Mouse (Mus musculus): ENCODE data around the gene 9430015G10Rik. TPM values are rescaled to one million over a fixed set of nuclear protein-coding genes. Genes with fewer than 3 reads are reported as not detected.
A peak's percentile ranks its signal among the peaks of the same experiment; 100 is the strongest.

Gene 9430015G10Rik
- polyA plus RNA-seq (2015; fragmentation: Nextera tagmentation; extraction: Ambion mirVana) = 11.8 and 13.8 TPM in 2 replicates

- peaks cover 37% of the 10 kb centered on the region for H3K4me1 ChIP-seq (replicated peaks)
- peaks cover 7% of the 10 kb centered on the region; the same call in 1 of the 2 replicates for H3K36me3 ChIP-seq
- H3K4me2 ChIP-seq = peak within 1 kb of the TSS; percentile 74
- H3K27me3 ChIP-seq = no peaks in the 10 kb centered on the region
- peak within 1 kb of the TSS; percentile 91 for H3K27ac ChIP-seq
- no peaks in the 10 kb centered on the region for H3K9me3 ChIP-seq (replicated peaks)
- ATAC-seq (ENCODE audit: low read depth) (peak; percentile 98), DNase-seq (peak; percentile 98)
- peak within 1 kb of the TSS; percentile 77 for H3K4me3 ChIP-seq (replicated peaks)
- H3K9ac ChIP-seq = peak within 1 kb of the TSS; percentile 91
- under 1% methylated on average over 60 of the region's 60 CpGs for WGBS (ENCODE audit: insufficient replicate concordance)
These were observed at the start of gene 9430015G10Rik for GRCm38 (mm10) chr4:156109570-156110331. Gene 9430015G10Rik, plus strand, starts transcription at chr4:156109982.

- Histone ChIP-seq H3K27ac (no peak overlapping the region), H3K9ac (no peak overlapping the region), H3K36me3 (no peaks in the 10 kb centered on the region), H3K4me3 (replicated peaks) (no peak overlapping the region), H3K4me1 (replicated peaks) (peaks cover 4% of the 10 kb centered on the region; the same call in 1 of the 2 replicates), H3K9me3 (replicated peaks) (no peaks in the 10 kb centered on the region), H3K27me3 (no peaks in the 10 kb centered on the region), H3K4me2 (no peak overlapping the region)
- WGBS (ENCODE audit: insufficient replicate concordance) = 43% methylated on average over 4 of the region's 4 CpGs
- ATAC-seq (ENCODE audit: low read depth) (no peak), DNase-seq (no peak)
These were observed 45.8 kb upstream of the 9430015G10Rik start for GRCm38 (mm10) chr4:156063861-156064509.

GRCm38 (mm10) chr4:156064510-156064897 is 45.3 kb upstream of the 9430015G10Rik start:
- H3K9ac ChIP-seq = no peak overlapping the region
- no peak for ATAC-seq (ENCODE audit: low read depth)
- no peak overlapping the region for H3K4me2 ChIP-seq
- WGBS (ENCODE audit: insufficient replicate concordance) = 68% methylated on average over 9 of the region's 9 CpGs
- no peaks in the 10 kb centered on the region for H3K36me3 ChIP-seq
- H3K27ac ChIP-seq = no peak overlapping the region
- no peak for DNase-seq
- H3K4me1 ChIP-seq (replicated peaks) = peaks cover 4% of the 10 kb centered on the region; the same call in 1 of the 2 replicates
- no peaks in the 10 kb centered on the region for H3K27me3 ChIP-seq
- H3K4me3 ChIP-seq (replicated peaks) = no peak overlapping the region
- no peaks in the 10 kb centered on the region for H3K9me3 ChIP-seq (replicated peaks)

- H3K4me2 ChIP-seq = no peak overlapping the region
- DNase-seq (no peak), ATAC-seq (ENCODE audit: low read depth) (no peak)
- no peaks in the 10 kb centered on the region for H3K27me3 ChIP-seq
- no peaks in the 10 kb centered on the region for H3K36me3 ChIP-seq
- WGBS (ENCODE audit: insufficient replicate concordance) = 68% methylated on average over 10 of the region's 10 CpGs
- H3K4me1 ChIP-seq (replicated peaks) = no peaks in the 10 kb centered on the region
- no peak overlapping the region for H3K4me3 ChIP-seq (replicated peaks)
- H3K9me3 ChIP-seq (replicated peaks) = no peaks in the 10 kb centered on the region
- H3K27ac ChIP-seq = no peak overlapping the region
- H3K9ac ChIP-seq = no peak overlapping the region
These were observed 44.5 kb upstream of the 9430015G10Rik start for GRCm38 (mm10) chr4:156065156-156065894.

GRCm38 (mm10) chr4:156067256-156067949 is 42.4 kb upstream of the 9430015G10Rik start:
- Histone ChIP-seq H3K4me2 (no peak overlapping the region), H3K27me3 (no peaks in the 10 kb centered on the region), H3K36me3 (no peaks in the 10 kb centered on the region), H3K4me1 (replicated peaks) (no peaks in the 10 kb centered on the region), H3K9ac (no peak overlapping the region), H3K27ac (no peak overlapping the region), H3K4me3 (replicated peaks) (no peak overlapping the region), H3K9me3 (replicated peaks) (no peaks in the 10 kb centered on the region)
- DNase-seq (no peak), ATAC-seq (ENCODE audit: low read depth) (no peak)
- 32% methylated on average over 5 of the region's 5 CpGs for whole genome bisulfite sequencing (ENCODE audit: insufficient replicate concordance)

GRCm38 (mm10) chr4:156069701-156070100 is 40.1 kb upstream of the 9430015G10Rik start:
- no peaks in the 10 kb centered on the region for H3K36me3 ChIP-seq
- no peak overlapping the region for H3K4me2 ChIP-seq
- H3K9me3 ChIP-seq (replicated peaks) = no peaks in the 10 kb centered on the region
- ATAC-seq (ENCODE audit: low read depth) (no peak), DNase-seq (no peak)
- WGBS (ENCODE audit: insufficient replicate concordance) = 92% methylated on average over 8 of the region's 8 CpGs
- no peak overlapping the region for H3K27ac ChIP-seq
- H3K4me1 ChIP-seq (replicated peaks) = no peaks in the 10 kb centered on the region
- H3K27me3 ChIP-seq = no peaks in the 10 kb centered on the region
- H3K9ac ChIP-seq = no peak overlapping the region
- H3K4me3 ChIP-seq (replicated peaks) = no peak overlapping the region

GRCm38 (mm10) chr4:156070276-156070675 is 39.5 kb upstream of the 9430015G10Rik start:
- no peak overlapping the region for H3K27ac ChIP-seq
- H3K4me3 ChIP-seq (replicated peaks) = no peak overlapping the region
- no peaks in the 10 kb centered on the region for H3K27me3 ChIP-seq
- ATAC-seq (ENCODE audit: low read depth) = no peak
- no peak overlapping the region for H3K9ac ChIP-seq
- no peaks in the 10 kb centered on the region for H3K36me3 ChIP-seq
- no peaks in the 10 kb centered on the region for H3K4me1 ChIP-seq (replicated peaks)
- H3K4me2 ChIP-seq = no peak overlapping the region
- DNase-seq = no peak
- WGBS (ENCODE audit: insufficient replicate concordance) = 46% methylated on average over 6 of the region's 6 CpGs
- no peaks in the 10 kb centered on the region for H3K9me3 ChIP-seq (replicated peaks)

- no peak for ATAC-seq (ENCODE audit: low read depth)
These were observed 39.1 kb upstream of the 9430015G10Rik start for GRCm38 (mm10) chr4:156070716-156071115.

DNA sequence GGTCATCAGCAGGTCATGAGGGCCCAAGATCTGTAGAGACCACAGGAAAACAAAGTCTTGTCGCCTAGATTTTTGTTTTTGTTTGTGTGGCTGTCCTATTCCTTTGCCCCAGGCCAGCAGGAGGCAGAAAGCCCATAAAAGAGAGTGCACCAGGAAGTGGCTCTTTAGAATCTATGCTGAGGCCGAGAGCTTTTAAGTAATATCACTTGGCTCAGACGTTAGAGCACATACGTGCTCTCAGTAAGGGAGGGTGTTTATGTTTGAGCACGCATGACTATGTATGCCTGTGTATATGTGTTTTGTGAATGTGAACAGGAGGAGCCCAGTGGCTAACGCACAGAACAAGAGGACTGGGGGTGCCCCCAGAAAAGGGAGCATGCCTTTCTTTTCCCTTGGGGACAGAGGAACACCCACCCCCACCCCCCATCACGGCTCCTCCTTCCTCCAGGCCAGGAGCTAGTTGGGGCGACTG is 32.8 kb upstream of the 9430015G10Rik start:
- no peak for DNase-seq

More at GRCm38 (mm10) chr4:156070716-156071115, 39.1 kb upstream of the 9430015G10Rik start:
- 73% methylated on average over 2 of the region's 2 CpGs for WGBS (ENCODE audit: insufficient replicate concordance)
- Histone ChIP-seq H3K4me2 (no peak overlapping the region), H3K27ac (no peak overlapping the region), H3K36me3 (no peaks in the 10 kb centered on the region), H3K27me3 (no peaks in the 10 kb centered on the region), H3K9ac (no peak overlapping the region), H3K4me1 (replicated peaks) (no peaks in the 10 kb centered on the region), H3K4me3 (replicated peaks) (no peak overlapping the region), H3K9me3 (replicated peaks) (no peaks in the 10 kb centered on the region)
- no peak for DNase-seq

GRCm38 (mm10) chr4:156077499-156078301 is 32.1 kb upstream of the 9430015G10Rik start:
- Histone ChIP-seq H3K4me1 (replicated peaks) (peaks cover 19% of the 10 kb centered on the region), H3K36me3 (no peaks in the 10 kb centered on the region), H3K4me2 (peak overlapping the region; percentile 73), H3K9me3 (replicated peaks) (no peaks in the 10 kb centered on the region), H3K9ac (peak overlapping the region; percentile 54), H3K4me3 (replicated peaks) (peak overlapping the region; percentile 52), H3K27ac (no peak overlapping the region; the same call in 1 of the 2 replicates), H3K27me3 (peaks cover 26% of the 10 kb centered on the region)
- DNase-seq (peak; percentile 9), ATAC-seq (ENCODE audit: low read depth) (peak; percentile 64)
- under 1% methylated on average over 58 of the region's 58 CpGs for WGBS (ENCODE audit: insufficient replicate concordance)

More for the DNA sequence above, 32.8 kb upstream of the 9430015G10Rik start:
- Histone ChIP-seq H3K4me3 (replicated peaks) (peak overlapping the region; percentile 52; the same call in 1 of the 2 replicates), H3K4me1 (replicated peaks) (peaks cover 14% of the 10 kb centered on the region), H3K36me3 (no peaks in the 10 kb centered on the region), H3K9ac (peak overlapping the region; percentile 54; the same call in 1 of the 2 replicates), H3K9me3 (replicated peaks) (no peaks in the 10 kb centered on the region), H3K27me3 (peaks cover 26% of the 10 kb centered on the region), H3K4me2 (peak overlapping the region; percentile 73), H3K27ac (no peak overlapping the region; the same call in 1 of the 2 replicates)
- WGBS (ENCODE audit: insufficient replicate concordance) = 16% methylated on average over 8 of the region's 8 CpGs
- ATAC-seq (ENCODE audit: low read depth) = no peak
